Mouse (Mus musculus): ENCODE results near the gene Nfia. TPM values are rescaled to one million over a fixed set of nuclear protein-coding genes. Genes with fewer than 3 reads are reported as not detected.
A peak's percentile ranks its signal among the peaks of the same experiment; 100 is the strongest.

The Nfia gene
- polyA plus RNA-seq, 1 experiment from 2014 or later, result 28.6 TPM

- H3K9ac ChIP-seq (replicated peaks), result no peak overlapping the region
- no peaks in the 10 kb centered on the region for H3K9me3 ChIP-seq
- no peak for ATAC-seq (ENCODE audit: low FRiP score, low read depth)
- WGBS, result 97% methylated on average over 1 of the region's 1 CpGs
- H3K4me1 ChIP-seq, result 0 out of 2 replicates have a peak, but pooled peaks cover 3% of the 10 kb centered on the region
- no peak overlapping the region for H3K27ac ChIP-seq (replicated peaks)
- H3K27me3 ChIP-seq, result no peaks in the 10 kb centered on the region
- no peak overlapping the region for H3K4me3 ChIP-seq
- no peak overlapping the region for H3K4me2 ChIP-seq (replicated peaks)
- no peaks in the 10 kb centered on the region for H3K36me3 ChIP-seq
Observed at GRCm38 (mm10) chr4:97887228-97887627, 114.7 kb downstream of the Nfia start.

GRCm38 (mm10) chr4:97891063-97891462 is 118.5 kb downstream of the Nfia start:
- WGBS, result 86% methylated on average over 3 of the region's 3 CpGs
- Histone ChIP-seq H3K9ac (replicated peaks) (no peak overlapping the region), H3K4me2 (replicated peaks) (no peak overlapping the region), H3K4me1 (0 out of 2 replicates have a peak, but pooled peaks cover 3% of the 10 kb centered on the region), H3K36me3 (no peaks in the 10 kb centered on the region), H3K27me3 (no peaks in the 10 kb centered on the region), H3K27ac (replicated peaks) (no peak overlapping the region), H3K9me3 (no peaks in the 10 kb centered on the region), H3K4me3 (no peak overlapping the region)
- no peak for ATAC-seq (ENCODE audit: low FRiP score, low read depth)

- Histone ChIP-seq H3K9ac (replicated peaks) (no peak overlapping the region), H3K4me1 (0 out of 2 replicates have a peak, but pooled peaks cover 3% of the 10 kb centered on the region), H3K36me3 (no peaks in the 10 kb centered on the region), H3K4me3 (no peak overlapping the region), H3K4me2 (replicated peaks) (no peak overlapping the region), H3K9me3 (no peaks in the 10 kb centered on the region), H3K27me3 (no peaks in the 10 kb centered on the region), H3K27ac (replicated peaks) (no peak overlapping the region)
- 63% methylated on average over 1 of the region's 1 CpGs for WGBS
- ATAC-seq (ENCODE audit: low FRiP score, low read depth), result no peak
Observed at GRCm38 (mm10) chr4:97891611-97892010, 119.1 kb downstream of the Nfia start.

GRCm38 (mm10) chr4:97893915-97894884 is 121.7 kb downstream of the Nfia start:
- Histone ChIP-seq H3K27ac (replicated peaks) (no peak overlapping the region), H3K27me3 (no peaks in the 10 kb centered on the region), H3K4me1 (0 out of 2 replicates have a peak, but pooled peaks cover 3% of the 10 kb centered on the region), H3K36me3 (no peaks in the 10 kb centered on the region), H3K4me2 (replicated peaks) (no peak overlapping the region), H3K9ac (replicated peaks) (no peak overlapping the region), H3K9me3 (no peaks in the 10 kb centered on the region), H3K4me3 (no peak overlapping the region)
- 83% methylated on average over 10 of the region's 10 CpGs for WGBS
- no peak for ATAC-seq (ENCODE audit: low FRiP score, low read depth)

GRCm38 (mm10) chr4:97895940-97896339 is 123.4 kb downstream of the Nfia start:
- H3K4me1 ChIP-seq, result peaks cover 9% of the 10 kb centered on the region; the same call in 1 of the 2 replicates
- no peak overlapping the region for H3K4me2 ChIP-seq (replicated peaks)
- no peaks in the 10 kb centered on the region for H3K36me3 ChIP-seq
- no peak overlapping the region for H3K9ac ChIP-seq (replicated peaks)
- no peak for ATAC-seq (ENCODE audit: low FRiP score, low read depth)
- H3K27me3 ChIP-seq, result no peaks in the 10 kb centered on the region
- no peaks in the 10 kb centered on the region for H3K9me3 ChIP-seq
- no peak overlapping the region for H3K27ac ChIP-seq (replicated peaks)
- no peak overlapping the region for H3K4me3 ChIP-seq
- WGBS, result 93% methylated on average over 5 of the region's 5 CpGs

GRCm38 (mm10) chr4:97900256-97900944 is 127.9 kb downstream of the Nfia start:
- no peaks in the 10 kb centered on the region for H3K27me3 ChIP-seq
- H3K4me1 ChIP-seq, result peaks cover 8% of the 10 kb centered on the region; the same call in 1 of the 2 replicates
- ATAC-seq (ENCODE audit: low FRiP score, low read depth), result no peak
- H3K9ac ChIP-seq (replicated peaks), result no peak overlapping the region
- no peak overlapping the region for H3K4me2 ChIP-seq (replicated peaks)
- H3K36me3 ChIP-seq, result no peaks in the 10 kb centered on the region
- no peaks in the 10 kb centered on the region for H3K9me3 ChIP-seq
- no peak overlapping the region for H3K4me3 ChIP-seq
- no peak overlapping the region for H3K27ac ChIP-seq (replicated peaks)
- 85% methylated on average over 12 of the region's 12 CpGs for WGBS

GRCm38 (mm10) chr4:97905826-97906225 is 133.3 kb downstream of the Nfia start:
- WGBS, result 66% methylated on average over 4 of the region's 4 CpGs
- Histone ChIP-seq H3K9ac (replicated peaks) (no peak overlapping the region), H3K9me3 (no peaks in the 10 kb centered on the region), H3K4me3 (no peak overlapping the region), H3K27me3 (no peaks in the 10 kb centered on the region), H3K27ac (replicated peaks) (no peak overlapping the region), H3K4me1 (peaks cover 24% of the 10 kb centered on the region), H3K36me3 (no peaks in the 10 kb centered on the region), H3K4me2 (replicated peaks) (no peak overlapping the region)
- ATAC-seq (ENCODE audit: low FRiP score, low read depth), result no peak

GRCm38 (mm10) chr4:97908576-97909147 is 136.1 kb downstream of the Nfia start:
- no peak for ATAC-seq (ENCODE audit: low FRiP score, low read depth)
- Histone ChIP-seq H3K4me2 (replicated peaks) (no peak overlapping the region), H3K9ac (replicated peaks) (no peak overlapping the region), H3K36me3 (no peaks in the 10 kb centered on the region), H3K9me3 (no peaks in the 10 kb centered on the region), H3K4me1 (peaks cover 30% of the 10 kb centered on the region), H3K4me3 (no peak overlapping the region), H3K27me3 (no peaks in the 10 kb centered on the region), H3K27ac (replicated peaks) (no peak overlapping the region)
- WGBS, result 78% methylated on average over 4 of the region's 4 CpGs

- Histone ChIP-seq H3K4me1 (peaks cover 28% of the 10 kb centered on the region), H3K36me3 (no peaks in the 10 kb centered on the region), H3K9me3 (no peaks in the 10 kb centered on the region), H3K4me3 (no peak overlapping the region), H3K27ac (replicated peaks) (no peak overlapping the region), H3K9ac (replicated peaks) (no peak overlapping the region), H3K27me3 (no peaks in the 10 kb centered on the region), H3K4me2 (replicated peaks) (no peak overlapping the region)
- no peak for ATAC-seq (ENCODE audit: low FRiP score, low read depth)
- WGBS, result 85% methylated on average over 9 of the region's 9 CpGs
Observed at GRCm38 (mm10) chr4:97910115-97910776, 137.7 kb downstream of the Nfia start.

GRCm38 (mm10) chr4:97910777-97911580 is 138.4 kb downstream of the Nfia start:
- no peaks in the 10 kb centered on the region for H3K27me3 ChIP-seq
- H3K9ac ChIP-seq (replicated peaks), result no peak overlapping the region
- ATAC-seq (ENCODE audit: low FRiP score, low read depth), result 0 out of 2 replicates have a peak, but pooled peaks have one; percentile 16
- peaks cover 28% of the 10 kb centered on the region for H3K4me1 ChIP-seq
- H3K27ac ChIP-seq (replicated peaks), result 0 out of 2 replicates have a peak overlapping the region, but pooled peaks have one; percentile 12
- no peak overlapping the region for H3K4me2 ChIP-seq (replicated peaks)
- H3K4me3 ChIP-seq, result no peak overlapping the region
- no peaks in the 10 kb centered on the region for H3K9me3 ChIP-seq
- 85% methylated on average over 27 of the region's 27 CpGs for WGBS
- no peaks in the 10 kb centered on the region for H3K36me3 ChIP-seq

GRCm38 (mm10) chr4:97911755-97912154 is 139.2 kb downstream of the Nfia start:
- peaks cover 24% of the 10 kb centered on the region for H3K4me1 ChIP-seq
- no peaks in the 10 kb centered on the region for H3K36me3 ChIP-seq
- ATAC-seq (ENCODE audit: low FRiP score, low read depth), result no peak
- no peak overlapping the region for H3K27ac ChIP-seq (replicated peaks)
- H3K27me3 ChIP-seq, result no peaks in the 10 kb centered on the region
- WGBS, result 90% methylated on average over 7 of the region's 7 CpGs
- H3K9me3 ChIP-seq, result no peaks in the 10 kb centered on the region
- H3K4me3 ChIP-seq, result no peak overlapping the region
- no peak overlapping the region for H3K9ac ChIP-seq (replicated peaks)
- no peak overlapping the region for H3K4me2 ChIP-seq (replicated peaks)
